Mouse (Mus musculus) cerebellum, postnatal 4 days (tissue): ENCODE measurements around the gene Ankdd1b.

Experiments used
- DNase-seq, 2 experiments: peaks; one replicate each; pipeline ENCODE4 v3.0.0; 2022; ENCODE audit warnings: low spot score in 2 of 2, mixed read lengths in 1 of 2

Gene Ankdd1b

GRCm38 (mm10) chr13:96454288-96454687, 16.7 kb downstream of the Ankdd1b start:
- DNase-seq = no peak

GRCm38 (mm10) chr13:96452621-96453020, 18.4 kb downstream of the Ankdd1b start:
- DNase-seq = no peak

DNA sequence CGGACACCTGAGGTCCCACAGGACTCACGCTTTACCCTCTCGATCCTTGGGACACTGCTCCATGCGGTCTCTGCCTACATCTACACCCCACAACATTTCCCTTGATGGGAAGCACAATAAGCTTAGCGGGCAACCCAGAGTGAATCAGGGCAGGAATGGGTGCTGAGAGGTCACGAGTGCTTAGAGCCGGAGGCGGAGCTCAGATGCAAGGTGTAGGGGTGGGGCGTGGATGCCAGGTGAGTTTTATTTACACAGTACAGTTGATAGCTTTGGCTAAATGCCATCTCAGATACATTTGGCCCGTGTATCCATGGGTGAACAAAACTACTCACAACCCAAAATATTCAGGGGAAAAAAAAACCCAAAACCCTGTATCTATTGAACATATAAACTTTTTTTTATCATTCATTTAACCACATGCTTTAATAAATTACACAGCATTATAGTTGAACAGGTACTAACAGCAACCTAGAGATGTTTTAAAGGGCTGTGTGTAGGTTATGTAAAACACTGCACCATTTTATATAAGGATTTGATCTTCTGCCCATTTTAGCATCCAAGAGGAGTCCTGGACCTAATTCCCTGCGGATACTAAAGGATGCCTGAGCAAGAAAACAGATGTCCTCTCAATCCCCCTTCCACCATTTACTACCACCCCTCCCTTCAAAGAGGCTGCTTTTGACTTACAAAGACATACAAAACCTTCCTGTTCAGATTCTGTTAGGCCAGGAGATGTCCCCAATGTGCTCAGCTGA, 19.4 kb downstream of the Ankdd1b start:
- no peak for DNase-seq

DNA sequence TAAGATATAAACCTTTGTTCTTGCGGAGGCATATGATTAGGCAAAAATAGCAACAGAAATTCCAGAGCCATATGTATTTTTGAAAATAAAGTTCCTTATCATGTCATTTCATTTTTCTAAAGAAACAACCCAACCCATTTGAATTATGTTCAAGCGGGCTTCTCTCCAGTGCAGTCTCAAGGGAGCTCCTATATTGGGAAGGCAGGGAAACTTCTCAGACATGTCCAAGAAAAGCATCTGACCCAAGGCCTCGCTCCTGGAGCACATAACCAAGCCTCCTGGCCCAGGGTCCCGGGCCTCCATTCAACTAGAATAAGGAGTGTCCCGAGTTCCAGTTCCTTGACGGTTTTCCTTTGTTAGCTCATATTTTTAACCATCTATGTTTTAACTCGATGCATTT, 20.1 kb downstream of the Ankdd1b start:
- no peak for DNase-seq

DNA sequence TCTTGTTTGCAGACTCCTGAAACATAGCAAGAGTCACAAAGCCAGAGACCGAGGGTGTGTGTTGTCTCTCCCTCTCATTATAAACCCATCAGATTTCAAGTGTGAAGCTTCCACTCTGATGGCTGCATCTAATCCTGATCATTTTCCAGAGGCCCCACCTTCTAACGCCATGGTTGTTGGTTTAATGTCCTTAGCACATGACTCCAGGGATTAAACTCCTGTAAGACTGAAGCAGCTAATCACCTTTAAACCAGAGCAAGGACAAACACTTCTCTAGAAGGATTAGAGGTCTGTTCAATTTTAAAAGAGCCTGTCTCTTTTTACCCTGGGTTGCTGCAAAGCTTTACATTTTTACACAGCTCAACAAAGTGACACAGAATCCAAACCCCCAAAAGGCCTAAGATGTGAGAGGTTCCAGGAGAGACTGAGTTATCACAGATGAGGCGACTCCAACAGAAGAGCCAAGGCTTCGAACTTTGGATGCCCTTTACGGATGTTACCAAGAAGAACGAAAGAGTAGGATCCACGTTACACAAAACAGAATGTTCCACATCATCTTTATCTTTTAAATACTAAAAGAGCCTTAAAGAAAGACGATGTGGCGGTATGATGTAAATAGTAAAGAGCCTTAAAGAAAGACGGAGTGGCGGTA, 20.7 kb downstream of the Ankdd1b start:
- DNase-seq = no peak

- DNase-seq = no peak
Measured at GRCm38 (mm10) chr13:96440436-96440835, 30.6 kb downstream of the Ankdd1b start.

DNA sequence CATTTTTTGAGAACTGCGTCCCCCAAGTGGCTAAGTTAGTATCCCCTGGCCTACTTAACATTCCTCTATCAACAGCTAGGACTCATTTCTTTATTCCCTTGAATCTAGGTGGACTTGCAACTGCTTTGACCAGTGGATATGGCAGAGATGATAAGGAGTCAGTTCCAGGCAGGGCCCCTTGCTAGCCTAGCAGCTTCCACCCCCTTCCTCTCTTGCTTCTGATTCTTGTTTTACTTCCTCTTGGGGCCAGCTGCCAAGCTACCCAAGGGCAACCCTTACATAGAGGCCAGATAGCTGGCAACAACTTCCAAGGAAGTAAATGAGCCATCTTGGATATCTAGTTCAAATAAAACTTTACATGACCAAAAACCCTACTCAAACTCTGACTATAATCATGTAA, 34.1 kb downstream of the Ankdd1b start:
- DNase-seq = no peak

DNA sequence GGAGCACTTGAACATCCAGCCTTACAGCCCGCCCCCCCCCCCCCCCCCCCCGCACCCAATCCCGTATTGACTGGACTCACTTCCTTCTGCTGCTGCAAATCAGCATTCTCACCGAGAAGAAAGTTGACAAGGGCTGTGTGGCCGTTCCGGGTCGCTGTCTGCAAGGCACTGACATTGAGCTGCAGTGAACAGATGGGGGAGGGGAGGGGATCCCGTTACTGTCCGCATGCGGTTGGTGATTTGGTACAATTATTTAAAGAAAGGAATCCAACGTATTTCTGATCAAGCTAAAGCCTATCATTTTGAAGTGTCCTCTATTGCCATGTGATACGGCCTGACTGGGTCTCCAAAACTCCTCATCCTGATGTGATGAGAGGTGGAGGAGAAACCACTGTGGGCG, 35.2 kb downstream of the Ankdd1b start:
- no peak for DNase-seq

DNA sequence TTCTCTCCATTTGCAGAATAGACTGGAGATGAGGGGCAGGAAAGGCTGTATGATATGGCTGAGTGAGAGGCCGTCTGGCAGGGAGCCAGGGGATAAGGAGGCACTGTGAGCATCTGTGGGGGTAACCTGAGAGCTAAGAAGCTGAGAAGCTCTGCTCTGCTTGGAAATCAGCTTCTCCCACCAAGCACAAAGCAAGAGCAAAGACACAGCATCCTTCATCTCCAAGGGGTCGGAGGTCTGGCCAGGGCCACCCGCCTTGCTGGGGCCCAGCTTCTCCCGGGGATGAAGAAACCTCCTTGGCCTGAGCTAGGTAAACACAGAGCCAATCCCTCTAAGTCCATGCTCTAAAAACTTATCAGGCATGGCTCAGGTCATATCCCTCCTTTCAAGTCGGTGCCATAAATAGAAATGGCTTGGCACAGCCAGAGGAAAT, 36.1 kb downstream of the Ankdd1b start:
- DNase-seq = no peak

DNA sequence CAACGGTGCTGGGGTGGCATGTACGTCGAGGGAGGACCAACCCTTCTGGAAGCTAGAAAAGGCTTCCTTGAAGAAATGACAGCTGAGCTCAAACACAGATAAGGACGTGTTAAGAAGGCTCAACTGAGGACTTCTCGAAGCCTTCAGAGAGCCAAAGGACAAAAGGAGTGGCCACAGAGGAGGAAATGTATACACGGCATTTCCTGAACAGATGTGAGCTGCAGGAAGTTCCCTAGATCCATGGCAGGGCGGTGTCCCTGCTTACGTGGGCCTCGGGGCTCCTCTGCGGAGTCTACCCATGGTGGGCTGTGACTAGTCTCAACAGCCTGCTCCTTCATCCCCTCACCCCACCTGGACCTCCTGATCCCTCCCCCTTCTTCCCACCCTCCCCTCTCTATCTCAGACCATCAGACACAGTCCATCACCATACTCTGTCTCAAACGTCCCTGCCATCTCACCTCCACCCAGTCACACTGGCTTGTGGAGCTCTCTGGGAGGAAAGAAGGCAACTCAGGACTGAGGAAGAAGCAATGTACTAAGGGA, 37.3 kb downstream of the Ankdd1b start:
- DNase-seq = no peak

DNA sequence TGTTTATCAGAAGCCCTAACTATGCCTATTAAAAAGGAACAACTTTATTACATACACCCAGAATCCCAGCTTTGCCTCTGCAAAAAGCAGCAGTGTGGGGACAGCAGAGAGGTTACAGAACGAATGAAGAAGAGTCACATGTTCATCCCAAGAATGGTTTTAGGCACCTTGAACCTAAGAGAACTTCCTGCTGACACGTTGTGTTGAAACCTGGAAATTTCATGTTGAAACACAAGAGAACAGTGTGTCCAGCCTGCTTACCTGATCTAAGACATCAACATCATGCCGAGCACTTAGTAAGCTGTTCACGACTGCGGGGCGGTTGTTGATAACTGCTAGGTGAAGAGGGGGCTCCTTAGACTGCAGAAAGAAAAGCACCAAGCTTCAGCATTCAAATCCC, 38.0 kb downstream of the Ankdd1b start:
- DNase-seq = no peak

- no peak for DNase-seq
Measured at GRCm38 (mm10) chr13:96432376-96432811, 38.6 kb downstream of the Ankdd1b start.

- DNase-seq = peak; percentile 89
Measured at GRCm38 (mm10) chr13:96431595-96432156, 39.3 kb downstream of the Ankdd1b start.

GRCm38 (mm10) chr13:96428531-96428930, 42.5 kb downstream of the Ankdd1b start:
- DNase-seq = no peak

DNA sequence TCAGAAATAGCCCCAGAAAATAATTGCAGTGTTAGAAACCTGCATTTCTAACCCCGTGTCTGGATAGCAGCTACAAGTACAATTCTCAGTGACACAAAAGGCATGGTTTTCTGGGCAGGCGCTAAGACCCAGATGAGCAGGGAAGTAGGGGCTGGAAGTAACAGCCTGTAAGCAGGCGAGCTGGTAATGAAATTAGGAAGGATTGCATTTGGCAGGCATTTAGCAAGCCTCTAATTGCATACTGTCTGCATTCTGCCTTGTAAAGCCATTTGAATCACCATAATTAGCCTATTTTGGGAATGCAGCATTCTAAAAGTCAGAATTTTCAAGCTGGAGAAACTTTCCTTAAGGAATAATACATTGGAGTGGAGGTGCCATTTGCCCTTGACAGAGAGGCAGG, 45.0 kb downstream of the Ankdd1b start:
- no peak for DNase-seq

- no peak for DNase-seq
Measured at GRCm38 (mm10) chr13:96424496-96425274, 46.3 kb downstream of the Ankdd1b start.

DNA sequence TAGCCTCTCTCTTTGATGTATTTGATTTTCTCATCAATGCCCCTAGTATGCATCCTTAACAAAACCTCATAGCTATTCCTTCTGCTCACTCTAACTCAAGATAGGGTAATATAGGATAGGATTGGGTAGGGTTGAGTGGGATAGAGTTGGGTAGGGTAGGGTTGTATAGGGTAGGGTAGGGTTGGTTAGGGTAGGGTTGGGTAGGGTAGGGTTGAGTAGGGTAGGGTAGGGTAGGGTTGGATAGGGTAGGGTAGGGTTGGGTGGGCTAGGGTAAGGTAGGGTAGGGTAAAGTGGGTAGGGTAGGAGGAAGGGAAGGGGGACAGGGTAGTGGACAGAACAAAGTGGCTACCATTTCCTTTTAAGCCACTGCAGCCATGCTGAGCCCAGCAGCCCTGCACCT, 49.8 kb downstream of the Ankdd1b start:
- no peak for DNase-seq

- DNase-seq = no peak
Measured at GRCm38 (mm10) chr13:96418487-96418886, 52.5 kb downstream of the Ankdd1b start.

DNA sequence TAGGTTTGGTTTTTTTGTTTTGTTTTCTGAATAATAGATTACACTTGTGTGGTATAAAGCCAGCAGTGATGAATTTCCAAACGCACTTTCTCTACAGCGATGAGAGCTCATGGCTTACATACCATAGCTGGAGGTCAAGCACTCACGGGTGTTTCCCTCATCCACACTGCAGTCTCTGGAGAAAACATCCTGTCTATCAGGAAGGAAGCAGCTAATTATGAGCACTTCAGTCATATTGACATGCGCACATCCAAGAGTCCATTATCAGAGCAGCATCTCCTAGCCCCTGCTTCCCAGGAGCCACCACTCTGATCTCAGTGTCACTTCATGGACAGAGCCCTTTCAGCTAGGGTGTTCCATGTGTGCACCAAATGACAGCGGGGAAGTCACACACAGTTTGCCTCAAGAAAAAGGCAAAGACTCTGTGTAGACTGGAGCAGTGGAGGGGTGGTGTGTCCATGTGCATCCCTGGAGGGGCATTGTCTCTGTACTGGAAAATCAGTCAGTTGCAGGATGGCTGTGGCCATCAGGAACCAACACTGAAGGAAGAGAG, 53.7 kb downstream of the Ankdd1b start:
- DNase-seq = no peak

DNA sequence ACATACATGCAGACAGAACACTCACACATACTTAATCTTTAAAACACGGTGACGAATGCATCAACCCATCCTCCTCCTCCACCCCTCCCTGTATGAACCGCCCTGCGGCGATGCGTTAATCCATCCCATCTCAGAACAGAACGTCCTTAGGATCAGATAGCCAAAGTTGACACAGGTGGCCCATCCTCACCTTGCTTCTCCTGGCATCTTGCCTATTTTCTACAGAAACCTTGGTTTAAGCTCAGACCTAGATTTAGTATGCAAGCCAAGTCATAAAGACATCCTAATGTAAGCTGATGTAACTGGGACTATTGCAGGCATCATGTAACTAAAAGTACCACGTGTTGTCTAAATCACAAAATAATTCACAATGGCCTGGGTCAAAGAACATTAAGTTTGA, 54.6 kb downstream of the Ankdd1b start:
- DNase-seq = no peak

- DNase-seq = no peak
Measured at GRCm38 (mm10) chr13:96414384-96414783, 56.6 kb downstream of the Ankdd1b start.

DNA sequence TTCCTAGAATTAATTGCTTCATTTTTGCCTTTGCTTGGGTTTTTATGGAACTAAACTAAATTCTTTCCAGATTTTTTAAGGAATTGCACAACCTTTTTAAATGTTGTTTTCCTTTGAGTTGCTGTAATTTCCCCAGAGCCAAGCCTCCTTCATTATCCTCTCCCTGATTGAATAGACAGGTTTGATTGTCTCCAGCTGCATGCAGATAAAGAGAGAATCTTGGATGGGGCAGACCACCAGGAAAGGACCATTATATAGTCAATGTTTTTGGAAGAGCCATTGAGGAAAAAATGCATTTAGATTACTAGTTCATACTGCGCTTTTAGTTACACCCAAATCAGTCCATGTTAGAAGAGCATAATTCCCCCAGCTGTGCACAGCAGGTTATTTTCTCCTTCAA, 62.2 kb downstream of the Ankdd1b start:
- no peak for DNase-seq
